Mouse (Mus musculus) limb, embryonic 12.5 days (tissue): ENCODE measurements around the gene Cd28. TPM values are rescaled to one million over a fixed set of nuclear protein-coding genes. Genes with fewer than 3 reads are reported as not detected.
A peak's percentile ranks its signal among the peaks of the same experiment; 100 is the strongest.

Source experiments
- ATAC-seq: fragments of 200-750 bp; cut with Nextera tagmentation; 2 replicates; pipeline ENCODE4 v1.8.0; 2017; ENCODE audit warnings: low read depth, moderate TSS enrichment; ENCODE audit not compliant: insufficient number of reproducible peaks, insufficient read depth, low FRiP score, low TSS enrichment
- H3K27ac ChIP-seq: fragments of 300-500 bp; sonication (generic); 2 replicates; pipeline ENCODE4 v1.5.1; 2016; ENCODE audit warnings: mild to moderate bottlenecking, moderate library complexity
- H3K27me3 ChIP-seq: fragments of 300-500 bp; sonication (generic); 2 replicates; pipeline ENCODE4 v1.6.1; 2016; ENCODE audit warnings: mild to moderate bottlenecking, moderate library complexity
- H3K36me3 ChIP-seq: fragments of 300-500 bp; sonication (generic); 2 replicates; pipeline ENCODE4 v1.6.1; 2016; ENCODE audit warnings: mild to moderate bottlenecking, moderate library complexity
- H3K4me1 ChIP-seq: fragments of 300-500 bp; sonication (generic); replicated peaks from 2 replicates; pipeline ENCODE4 v1.6.1; 2016
- H3K4me2 ChIP-seq: fragments of 300-500 bp; sonication (generic); 2 replicates; pipeline ENCODE4 v1.6.1; 2016; ENCODE audit warnings: mild to moderate bottlenecking, moderate library complexity
- H3K4me3 ChIP-seq: fragments of 300-500 bp; sonication (generic); replicated peaks from 2 replicates; pipeline ENCODE4 v1.5.1; 2016; ENCODE audit warnings: mild to moderate bottlenecking
- H3K9ac ChIP-seq: fragments of 300-500 bp; sonication (generic); replicated peaks from 2 replicates; pipeline ENCODE4 v1.6.1; 2016; ENCODE audit warnings: mild to moderate bottlenecking, moderate library complexity
- H3K9me3 ChIP-seq: fragments of 300-500 bp; sonication (generic); 2 replicates; pipeline ENCODE4 v1.6.1; 2016; ENCODE audit warnings: mild to moderate bottlenecking, moderate library complexity
- WGBS: fragments of 180-500 bp; shearing (Covaris S2); methylation state at CpG from one replicate; pipeline ENCODE4 v1.1.7; 2016; 5-methylcytosine and 5-hydroxymethylcytosine counted together
- polyA plus RNA-seq: library from polyadenylated mRNA; unstranded; fragments of >200 nt; fragmentation: Nextera tagmentation; extraction: Ambion mirVana; gene quantifications from 2 replicates; pipeline ENCODE4 v1.2.1, GENCODE M21; 2016

Gene Cd28
- polyA plus RNA-seq, 1 experiment from 2014 or later, result 0.06 TPM

GRCm38 (mm10) chr1:60723555-60723954, 7.0 kb downstream of the Cd28 start:
- ATAC-seq, result no peak
- H3K9ac ChIP-seq, result no peak overlapping the region
- H3K9me3 ChIP-seq, result no peaks in the 10 kb centered on the region
- WGBS, result 72% methylated on average over 3 of the region's 3 CpGs
- no peak overlapping the region for H3K27ac ChIP-seq
- no peaks in the 10 kb centered on the region for H3K36me3 ChIP-seq
- no peaks in the 10 kb centered on the region for H3K4me1 ChIP-seq
- H3K4me2 ChIP-seq, result no peak overlapping the region
- no peak overlapping the region for H3K4me3 ChIP-seq
- H3K27me3 ChIP-seq, result no peaks in the 10 kb centered on the region

DNA sequence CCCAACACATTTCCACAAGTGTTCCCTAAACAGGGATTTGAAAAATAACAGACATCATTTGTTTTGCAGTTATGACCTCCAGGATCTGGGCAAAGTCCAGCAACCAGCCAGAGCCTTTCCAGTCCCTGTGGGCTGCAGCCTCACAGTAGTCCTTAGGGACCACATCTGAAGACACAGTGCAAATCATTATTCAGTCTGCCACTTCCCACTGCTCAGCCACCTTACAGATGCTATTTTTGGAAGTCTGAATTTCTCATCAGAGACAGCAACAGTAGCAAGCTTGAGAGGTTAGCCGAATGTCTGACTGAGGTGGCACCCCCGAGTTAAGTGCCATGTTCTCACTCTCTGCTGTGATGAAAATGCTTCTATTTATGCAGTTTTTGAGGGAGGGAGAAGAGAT, 15.3 kb downstream of the Cd28 start:
- no peak for ATAC-seq
- Histone ChIP-seq H3K27me3 (no peaks in the 10 kb centered on the region), H3K27ac (no peak overlapping the region), H3K4me1 (peaks cover 16% of the 10 kb centered on the region), H3K4me3 (no peak overlapping the region), H3K9me3 (no peaks in the 10 kb centered on the region), H3K36me3 (no peaks in the 10 kb centered on the region), H3K9ac (no peak overlapping the region), H3K4me2 (no peak overlapping the region)
- 89% methylated on average over 2 of the region's 2 CpGs for WGBS

DNA sequence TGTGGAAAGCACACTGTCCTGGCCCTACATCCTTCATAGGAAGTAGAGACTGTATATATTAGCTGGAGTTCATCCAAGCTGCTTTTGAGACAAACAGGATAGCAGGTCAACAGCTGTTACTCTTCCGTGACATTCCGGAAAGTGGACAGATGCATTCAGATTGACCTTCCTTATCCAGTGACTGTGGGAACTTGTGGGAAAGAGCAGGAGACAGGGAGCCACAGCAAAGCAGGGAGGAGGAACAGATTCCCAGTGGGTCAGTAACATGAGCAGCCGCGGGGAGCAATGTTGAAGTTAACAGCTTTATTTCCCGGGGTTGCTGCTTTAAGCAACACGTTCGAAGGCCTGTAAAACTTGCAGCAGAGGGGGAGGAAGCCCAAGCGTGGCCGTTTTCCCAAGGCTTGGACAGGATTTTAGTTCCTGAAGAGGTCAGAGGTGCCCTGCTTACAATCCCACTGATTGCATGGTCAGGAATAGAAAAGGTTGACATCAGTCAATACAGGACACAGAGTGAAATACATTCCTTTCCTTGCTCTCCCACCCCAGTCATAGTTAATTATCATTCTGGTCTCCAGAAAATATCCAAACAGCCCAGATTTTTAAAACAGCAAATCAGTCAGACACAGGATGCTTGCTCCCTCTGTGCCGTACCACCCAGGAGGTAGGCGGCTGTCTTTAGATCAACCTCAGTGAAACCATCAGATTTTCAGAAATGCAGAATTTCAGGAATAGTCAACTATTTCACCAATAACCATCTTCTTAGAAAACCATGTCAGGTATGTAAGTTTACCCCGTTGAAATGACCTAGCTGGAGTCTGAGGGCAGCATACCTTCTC, 18.7 kb downstream of the Cd28 start:
- H3K9ac ChIP-seq, result no peak overlapping the region
- peak overlapping the region; percentile 24; the same call in 1 of the 2 replicates for H3K4me2 ChIP-seq
- H3K4me3 ChIP-seq, result no peak overlapping the region
- H3K27me3 ChIP-seq, result no peaks in the 10 kb centered on the region
- ATAC-seq, result 0 out of 2 replicates have a peak, but pooled peaks have one; percentile 31
- 34% methylated on average over 12 of the region's 12 CpGs for WGBS
- 0 out of 2 replicates have a peak overlapping the region, but pooled peaks have one; percentile 2 for H3K27ac ChIP-seq
- no peaks in the 10 kb centered on the region for H3K36me3 ChIP-seq
- peaks cover 16% of the 10 kb centered on the region for H3K4me1 ChIP-seq
- H3K9me3 ChIP-seq, result no peaks in the 10 kb centered on the region

GRCm38 (mm10) chr1:60735908-60736280, 19.3 kb downstream of the Cd28 start:
- peaks cover 16% of the 10 kb centered on the region for H3K4me1 ChIP-seq
- no peaks in the 10 kb centered on the region for H3K36me3 ChIP-seq
- H3K27ac ChIP-seq, result no peak overlapping the region
- no peak overlapping the region for H3K9ac ChIP-seq
- no peak overlapping the region for H3K4me2 ChIP-seq
- no peak overlapping the region for H3K4me3 ChIP-seq
- ATAC-seq, result no peak
- 76% methylated on average over 7 of the region's 7 CpGs for WGBS
- no peaks in the 10 kb centered on the region for H3K9me3 ChIP-seq
- H3K27me3 ChIP-seq, result no peaks in the 10 kb centered on the region

DNA sequence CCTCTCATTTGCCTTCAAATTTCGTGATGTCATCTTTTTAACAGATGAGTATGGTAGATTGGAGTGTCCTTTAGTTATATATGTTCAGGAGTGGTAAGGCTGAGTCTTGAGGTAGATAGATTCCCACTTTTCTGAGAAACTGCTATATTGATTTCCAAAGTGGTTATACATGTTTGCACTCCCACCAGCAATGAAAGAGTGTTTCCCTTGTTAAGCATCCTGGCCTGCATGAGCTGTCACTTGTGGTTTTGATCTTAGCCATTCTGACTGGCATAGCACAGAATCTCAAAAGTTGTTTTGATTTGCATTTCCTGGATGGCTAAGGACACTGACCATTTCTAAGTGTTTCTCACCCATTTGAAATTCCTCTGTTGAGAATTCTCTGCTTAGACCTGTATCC, 27.7 kb downstream of the Cd28 start:
- no peak overlapping the region for H3K9ac ChIP-seq
- 80% methylated on average over 1 of the region's 1 CpGs for WGBS
- no peaks in the 10 kb centered on the region for H3K27me3 ChIP-seq
- H3K4me1 ChIP-seq, result peaks cover 6% of the 10 kb centered on the region
- no peaks in the 10 kb centered on the region for H3K9me3 ChIP-seq
- H3K4me2 ChIP-seq, result no peak overlapping the region
- H3K36me3 ChIP-seq, result no peaks in the 10 kb centered on the region
- ATAC-seq, result no peak
- H3K27ac ChIP-seq, result no peak overlapping the region
- H3K4me3 ChIP-seq, result no peak overlapping the region

- Histone ChIP-seq H3K4me2 (no peak overlapping the region), H3K36me3 (no peaks in the 10 kb centered on the region), H3K9me3 (no peaks in the 10 kb centered on the region), H3K27ac (peak overlapping the region; percentile 13; the same call in 1 of the 2 replicates), H3K4me1 (peaks cover 6% of the 10 kb centered on the region), H3K4me3 (no peak overlapping the region), H3K9ac (no peak overlapping the region), H3K27me3 (no peaks in the 10 kb centered on the region)
- no peak for ATAC-seq
- 70% methylated on average over 7 of the region's 7 CpGs for WGBS
These were observed 29.1 kb downstream of the Cd28 start for GRCm38 (mm10) chr1:60745664-60746063.

DNA sequence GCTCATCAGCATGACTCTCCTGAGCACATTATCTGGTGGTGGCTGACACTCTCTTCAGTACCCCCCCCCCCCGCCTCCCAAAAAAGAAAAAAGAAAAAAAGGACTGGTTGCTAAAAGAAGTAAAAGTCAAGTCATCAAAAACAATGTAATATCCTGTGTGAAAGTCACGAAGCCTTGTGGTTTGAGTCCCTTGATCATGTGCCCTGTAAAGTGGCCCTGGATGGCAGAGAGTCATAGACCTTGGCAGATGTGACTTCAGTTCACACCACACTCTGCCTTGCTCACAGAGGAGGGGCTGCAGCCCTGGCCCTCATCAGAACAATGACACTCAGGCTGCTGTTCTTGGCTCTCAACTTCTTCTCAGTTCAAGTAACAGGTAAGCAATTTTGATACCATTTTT, 29.6 kb downstream of the Cd28 start:
- Histone ChIP-seq H3K36me3 (no peaks in the 10 kb centered on the region), H3K27me3 (no peaks in the 10 kb centered on the region), H3K4me2 (no peak overlapping the region), H3K4me3 (no peak overlapping the region), H3K9ac (no peak overlapping the region), H3K27ac (0 out of 2 replicates have a peak overlapping the region, but pooled peaks have one; percentile 0), H3K4me1 (peaks cover 6% of the 10 kb centered on the region), H3K9me3 (no peaks in the 10 kb centered on the region)
- WGBS, result 58% methylated on average over 2 of the region's 2 CpGs
- ATAC-seq, result no peak

- WGBS, result 86% methylated on average over 5 of the region's 5 CpGs
- ATAC-seq, result no peak
- no peak overlapping the region for H3K4me2 ChIP-seq
These were observed 30.3 kb downstream of the Cd28 start for GRCm38 (mm10) chr1:60746856-60747255.

GRCm38 (mm10) chr1:60748286-60748685, 31.7 kb downstream of the Cd28 start:
- no peak for ATAC-seq

More at GRCm38 (mm10) chr1:60746856-60747255, 30.3 kb downstream of the Cd28 start:
- H3K9me3 ChIP-seq, result no peaks in the 10 kb centered on the region
- H3K36me3 ChIP-seq, result no peaks in the 10 kb centered on the region
- H3K27ac ChIP-seq, result no peak overlapping the region
- H3K9ac ChIP-seq, result no peak overlapping the region
- H3K4me1 ChIP-seq, result peaks cover 6% of the 10 kb centered on the region
- H3K27me3 ChIP-seq, result no peaks in the 10 kb centered on the region
- no peak overlapping the region for H3K4me3 ChIP-seq

DNA sequence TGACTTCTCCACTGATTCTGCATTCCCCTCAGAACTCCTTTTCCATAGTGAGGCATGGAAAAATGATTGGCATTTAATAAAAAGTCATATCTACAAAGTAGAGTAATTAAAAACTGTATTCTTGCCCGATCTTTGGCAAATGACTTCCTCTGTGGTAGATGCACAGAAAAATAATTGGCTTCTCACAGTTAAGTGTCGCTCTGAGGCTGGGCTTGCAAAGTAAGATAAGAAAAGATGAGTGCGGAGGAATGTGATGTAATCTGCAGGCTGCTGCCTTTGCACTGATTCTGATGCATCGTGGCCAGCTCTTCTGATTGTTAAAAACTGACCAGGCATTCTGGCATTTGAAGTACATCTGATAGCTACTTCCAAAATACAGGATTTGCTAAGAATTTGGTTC, 32.3 kb downstream of the Cd28 start:
- WGBS, result 90% methylated on average over 4 of the region's 4 CpGs
- Histone ChIP-seq H3K4me1 (peaks cover 6% of the 10 kb centered on the region), H3K27ac (no peak overlapping the region), H3K36me3 (no peaks in the 10 kb centered on the region), H3K9me3 (no peaks in the 10 kb centered on the region), H3K4me2 (no peak overlapping the region), H3K4me3 (no peak overlapping the region), H3K27me3 (no peaks in the 10 kb centered on the region), H3K9ac (no peak overlapping the region)
- no peak for ATAC-seq

More at GRCm38 (mm10) chr1:60748286-60748685, 31.7 kb downstream of the Cd28 start:
- 93% methylated on average over 1 of the region's 1 CpGs for WGBS
- Histone ChIP-seq H3K27ac (no peak overlapping the region), H3K36me3 (no peaks in the 10 kb centered on the region), H3K4me3 (no peak overlapping the region), H3K4me1 (peaks cover 6% of the 10 kb centered on the region), H3K4me2 (no peak overlapping the region), H3K27me3 (no peaks in the 10 kb centered on the region), H3K9ac (no peak overlapping the region), H3K9me3 (no peaks in the 10 kb centered on the region)

DNA sequence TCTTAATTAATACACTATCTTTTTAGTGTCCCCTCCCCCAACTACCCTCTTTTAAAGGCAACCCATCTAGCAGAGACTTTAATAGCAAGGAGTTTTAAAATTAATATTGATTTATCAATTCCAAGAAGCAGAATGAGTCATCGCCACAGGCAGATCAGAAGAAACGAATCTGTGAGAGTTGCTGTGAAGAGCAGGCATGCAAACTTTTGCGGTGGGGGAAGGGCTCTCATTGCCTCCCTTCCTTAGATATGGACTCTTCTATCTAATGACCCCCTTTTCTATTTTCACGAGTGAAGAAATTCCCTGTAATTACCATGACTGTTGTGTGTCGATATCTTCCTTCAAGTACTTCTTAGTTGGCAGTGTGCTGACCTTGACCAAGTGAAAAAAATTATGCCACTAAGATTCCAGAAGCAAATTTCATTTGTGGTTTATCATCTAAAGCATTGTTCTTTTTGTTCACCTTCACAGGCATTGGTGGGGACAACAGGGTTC, 32.8 kb downstream of the Cd28 start:
- no peaks in the 10 kb centered on the region for H3K27me3 ChIP-seq
- H3K27ac ChIP-seq, result no peak overlapping the region
- no peak overlapping the region for H3K4me2 ChIP-seq
- no peak for ATAC-seq
- 83% methylated on average over 5 of the region's 5 CpGs for WGBS
- no peaks in the 10 kb centered on the region for H3K36me3 ChIP-seq
- no peak overlapping the region for H3K4me3 ChIP-seq
- no peak overlapping the region for H3K9ac ChIP-seq
- H3K9me3 ChIP-seq, result no peaks in the 10 kb centered on the region
- H3K4me1 ChIP-seq, result peaks cover 6% of the 10 kb centered on the region
